Mouse (Mus musculus) ovary, adult 2 months (tissue): Measurements from ENCODE around the gene Cluh. TPM values are rescaled to one million over a fixed set of nuclear protein-coding genes. Genes with fewer than 3 reads are reported as not detected.

ENCODE experiments used
- polyA plus RNA-seq: library from polyadenylated mRNA; depleted of rRNA; stranded (reverse); fragments of >200 nt; gene quantifications from 2 replicates; pipeline ENCODE4 v1.2.3, GENCODE M21; 2012; rRNA removed

The Cluh gene
- polyA plus RNA-seq, result 74.1 and 83.5 TPM in 2 replicates

DNA sequence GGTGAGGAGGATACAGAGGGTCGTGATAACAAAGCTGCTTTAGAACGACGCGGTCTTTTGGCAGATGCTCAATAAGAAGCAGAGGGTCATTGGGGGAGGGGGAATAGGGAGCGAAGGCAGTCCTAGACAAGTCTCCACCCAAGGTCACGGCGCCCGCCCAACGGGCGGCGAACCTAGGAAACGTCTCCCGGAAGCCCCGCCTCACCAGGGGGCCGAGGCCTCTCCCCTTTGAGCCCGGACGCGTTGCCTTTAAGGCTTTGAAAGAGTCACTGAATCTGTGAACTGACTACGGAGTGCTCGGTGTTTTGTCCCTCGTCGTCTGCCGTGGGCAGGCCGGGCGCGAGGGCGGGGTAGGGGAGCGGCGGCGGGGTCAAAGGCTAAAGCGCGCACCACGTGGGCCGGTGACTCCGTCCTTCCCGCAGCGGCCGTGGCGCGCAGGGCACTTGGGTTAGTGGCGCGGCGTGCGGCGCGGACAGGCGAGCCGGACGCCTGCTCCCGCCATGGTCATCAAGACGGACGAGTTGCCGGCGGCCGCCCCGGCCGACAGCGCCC is at the start of gene Cluh:
Gene Cluh, plus strand, starts transcription at position 401 of the 552 bp plus-strand sequence.

DNA sequence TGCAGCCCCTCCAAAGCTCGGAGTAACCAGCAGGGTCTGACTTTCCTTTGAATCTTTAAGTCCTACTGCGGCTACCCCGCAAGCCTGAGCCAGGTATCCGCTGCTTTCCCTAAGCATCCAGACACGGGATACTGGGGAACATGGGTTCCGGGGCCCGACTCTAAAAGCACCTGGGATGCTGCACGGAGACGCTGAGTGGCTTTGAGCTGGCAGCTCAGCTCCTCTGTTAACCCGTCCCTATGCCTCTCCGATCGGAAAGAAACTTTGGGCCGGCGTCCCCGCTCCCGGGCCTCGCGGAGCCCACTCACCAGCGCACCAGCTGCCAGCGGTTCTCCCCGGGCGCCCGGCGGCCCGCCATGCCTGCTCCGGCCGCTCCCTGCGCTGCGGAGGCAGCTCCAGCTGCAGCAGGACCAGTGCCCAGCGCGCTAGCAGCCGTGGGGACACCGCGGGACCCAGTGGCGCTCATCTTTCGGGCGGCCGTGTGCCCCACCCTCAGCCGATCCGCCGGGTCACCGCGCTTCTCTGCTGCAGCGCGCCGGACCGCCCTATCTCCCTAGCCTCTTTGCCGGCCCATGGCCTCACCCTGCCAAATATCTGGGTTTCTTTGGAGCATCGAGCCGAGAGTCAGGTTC is 38.6 kb upstream of the Cluh start, which contains the start of gene Rap1gap2:
Gene Rap1gap2, minus strand, starts transcription at position 371 of the 632 bp plus-strand sequence.

GRCm38 (mm10) chr11:74619201-74619955 is 29.9 kb upstream of the Cluh start, which contains the start of gene Ccdc92b:
TSS of gene Ccdc92b (plus strand) at chr11:74619605.

Other genes starting within 250 kb of the Cluh start
- gene Rap1gap2, start 38.6 kb upstream of the Cluh start, polyA plus RNA-seq, result 8.8 and 8.9 TPM in 2 replicates
- gene Ccdc92b, start 29.9 kb upstream of the Cluh start, polyA plus RNA-seq, result 0.59 and 0.94 TPM in 2 replicates
- gene Pafah1b1, start 75.2 kb downstream of the Cluh start, polyA plus RNA-seq, result 10.7 and 12.3 TPM in 2 replicates
- gene Mettl16, start 121.3 kb downstream of the Cluh start, polyA plus RNA-seq, result 4.0 and 6.9 TPM in 2 replicates
- 22.8 and 31.3 TPM in 2 replicates for gene Mnt, start 181.4 kb downstream of the Cluh start, polyA plus RNA-seq
- 38.5 and 40.1 TPM in 2 replicates for gene Sgsm2, start 247.6 kb downstream of the Cluh start, polyA plus RNA-seq
- gene Tsr1, start 248.6 kb downstream of the Cluh start, polyA plus RNA-seq, result 8.5 and 10.3 TPM in 2 replicates